Mouse (Mus musculus) liver, embryonic 14.5 days (tissue): ENCODE results near the gene Camkk1. TPM values are rescaled to one million over a fixed set of nuclear protein-coding genes. Genes with fewer than 3 reads are reported as not detected.
A peak's percentile ranks its signal among the peaks of the same experiment; 100 is the strongest.

Experiments
- ATAC-seq: fragments of 200-750 bp; cut with Nextera tagmentation; 2 replicates; pipeline ENCODE4 v1.8.0; 2017; ENCODE audit warnings: moderate number of reproducible peaks, mild to moderate bottlenecking, moderate library complexity; ENCODE audit not compliant: insufficient read depth
- DNase-seq, 3 experiments: peaks; one replicate each; pipeline ENCODE4 v3.0.0-alpha.2; 2012 to 2013; ENCODE audit warnings: low read depth in 3 of 3, low spot score in 3 of 3
- H3K27ac ChIP-seq: fragments of 300-500 bp; sonication (generic); 2 replicates; pipeline ENCODE4 v1.5.1; 2014; ENCODE audit warnings: moderate library complexity, mild to moderate bottlenecking, control low read depth, inconsistent platforms
- H3K27me3 ChIP-seq: fragments of 300-500 bp; sonication (generic); 2 replicates; pipeline ENCODE4 v1.6.1; 2014; ENCODE audit warnings: mild to moderate bottlenecking, low read length, moderate library complexity; ENCODE audit not compliant: control insufficient read depth, insufficient read depth
- H3K36me3 ChIP-seq: fragments of 300-500 bp; sonication (generic); replicated peaks from 2 replicates; pipeline ENCODE4 v1.6.1; 2014; ENCODE audit warnings: low read depth; ENCODE audit not compliant: control insufficient read depth, insufficient read depth
- H3K4me1 ChIP-seq, 2 experiments: fragments of 200-500 bp in 1 of 2; fragments of 300-500 bp in 1 of 2; sonication (generic) in 1 of 2; replicated peaks; 2 replicates each; pipeline ENCODE4 v1.6.1; 2012 to 2014; ENCODE audit warnings: antibody characterized with exemption in 1 of 2, inconsistent platforms in 1 of 2, low read length in 1 of 2; ENCODE audit not compliant: control insufficient read depth in 2 of 2, insufficient read depth in 2 of 2
- H3K4me2 ChIP-seq: fragments of 300-500 bp; sonication (generic); 2 replicates; pipeline ENCODE4 v1.6.1; 2014; ENCODE audit warnings: low read depth, mild to moderate bottlenecking, control low read depth, moderate library complexity
- H3K4me3 ChIP-seq, 2 experiments: fragments of 200-500 bp in 1 of 2; fragments of 300-500 bp in 1 of 2; sonication (generic) in 1 of 2; 2 replicates each; pipeline ENCODE4 v1.5.1; 2012 to 2014; ENCODE audit warnings: low read depth in 2 of 2, low read length in 2 of 2, mild to moderate bottlenecking in 2 of 2, control low read depth in 1 of 2, inconsistent platforms in 1 of 2, moderate library complexity in 1 of 2; ENCODE audit not compliant: insufficient read depth in 1 of 2
- H3K9ac ChIP-seq: fragments of 300-500 bp; sonication (generic); replicated peaks from 2 replicates; pipeline ENCODE4 v1.6.1; 2014; ENCODE audit warnings: mild to moderate bottlenecking, control low read depth, moderate library complexity
- H3K9me3 ChIP-seq: fragments of 300-500 bp; sonication (generic); 2 replicates; pipeline ENCODE4 v1.6.1; 2016; ENCODE audit warnings: low read length, mixed read lengths; ENCODE audit not compliant: control insufficient read depth
- CTCF ChIP-seq: IDR thresholded peaks from 2 replicates; pipeline ENCODE4 v1.5.1; 2016; ENCODE audit warnings: antibody characterized with exemption, low read depth, control low read depth
- EP300 ChIP-seq: IDR thresholded peaks from 2 replicates; pipeline ENCODE4 v1.6.1; 2016; ENCODE audit warnings: antibody characterized with exemption, low read depth
- WGBS: fragments of 180-500 bp; shearing (Covaris S2); extraction: QIAGEN DNeasy Blood & Tissue Kit; methylation state at CpG from one replicate; pipeline ENCODE4 v1.1.7; 2014; ENCODE audit not compliant: insufficient replicate concordance; 5-methylcytosine and 5-hydroxymethylcytosine counted together
- polyA plus RNA-seq, 2 experiments: library from polyadenylated mRNA; depleted of rRNA in 1 of 2; stranded (reverse) in 1 of 2; unstranded in 1 of 2; fragments of >200 nt; fragmentation: Nextera tagmentation in 1 of 2; extraction: Ambion mirVana in 1 of 2; gene quantifications; 2 replicates each; pipeline versions ENCODE4 v1.2.1 to v1.2.3; 2012 to 2014

Gene Camkk1
- polyA plus RNA-seq, 2 experiments, result 0.36 to 0.69 TPM

GRCm38 (mm10) chr11:73071839-73072238 is 53.0 kb downstream of the Camkk1 start:
- ATAC-seq (no peak), DNase-seq (no peak)
- TF ChIP-seq EP300, result no peak
- TF ChIP-seq CTCF, result peak; percentile 58
- Histone ChIP-seq H3K27me3 (no peaks in the 10 kb centered on the region), H3K4me1 (no peaks in the 10 kb centered on the region), H3K9ac (no peak overlapping the region), H3K36me3 (peaks cover 64% of the 10 kb centered on the region), H3K4me3 (no peak overlapping the region), H3K27ac (no peak overlapping the region), H3K4me2 (no peak overlapping the region), H3K9me3 (no peaks in the 10 kb centered on the region)
- WGBS, result 70% methylated on average over 3 of the region's 3 CpGs

- 85% methylated on average over 4 of the region's 4 CpGs for WGBS
- DNase-seq, result no peak
- Histone ChIP-seq H3K27ac (no peak overlapping the region), H3K36me3 (peaks cover 60% of the 10 kb centered on the region), H3K4me3 (no peak overlapping the region), H3K4me2 (no peak overlapping the region), H3K4me1 (no peaks in the 10 kb centered on the region), H3K27me3 (no peaks in the 10 kb centered on the region), H3K9ac (no peak overlapping the region), H3K9me3 (no peaks in the 10 kb centered on the region)
- ATAC-seq, result no peak
- no peak for TF ChIP-seq EP300
- no peak for TF ChIP-seq CTCF
Observed at GRCm38 (mm10) chr11:73076295-73076694, 57.5 kb downstream of the Camkk1 start.

- Histone ChIP-seq H3K4me1 (no peaks in the 10 kb centered on the region), H3K4me3 (no peak overlapping the region), H3K4me2 (no peak overlapping the region), H3K27ac (no peak overlapping the region), H3K27me3 (no peaks in the 10 kb centered on the region), H3K9me3 (no peaks in the 10 kb centered on the region), H3K36me3 (peaks cover 60% of the 10 kb centered on the region), H3K9ac (no peak overlapping the region)
- DNase-seq, result no peak
- TF ChIP-seq CTCF, result no peak
- TF ChIP-seq EP300, result no peak
- 87% methylated on average over 4 of the region's 4 CpGs for WGBS
- ATAC-seq, result no peak
Observed at GRCm38 (mm10) chr11:73076733-73077132, 57.9 kb downstream of the Camkk1 start.

- no peaks in the 10 kb centered on the region for H3K9me3 ChIP-seq
- peaks cover 60% of the 10 kb centered on the region for H3K36me3 ChIP-seq
- no peak for ATAC-seq
- no peak overlapping the region for H3K4me2 ChIP-seq
- no peak for DNase-seq
- no peak overlapping the region for H3K4me3 ChIP-seq
- H3K27ac ChIP-seq, result no peak overlapping the region
- WGBS, result 84% methylated on average over 6 of the region's 6 CpGs
- TF ChIP-seq EP300 (no peak), CTCF (no peak)
- no peaks in the 10 kb centered on the region for H3K4me1 ChIP-seq
- H3K9ac ChIP-seq, result no peak overlapping the region
- H3K27me3 ChIP-seq, result no peaks in the 10 kb centered on the region
Observed at GRCm38 (mm10) chr11:73077211-73077720, 58.5 kb downstream of the Camkk1 start.

- Histone ChIP-seq H3K27ac (no peak overlapping the region), H3K4me1 (no peaks in the 10 kb centered on the region), H3K4me3 (no peak overlapping the region), H3K4me2 (no peak overlapping the region), H3K9me3 (no peaks in the 10 kb centered on the region), H3K36me3 (peaks cover 51% of the 10 kb centered on the region), H3K27me3 (no peaks in the 10 kb centered on the region), H3K9ac (no peak overlapping the region)
- TF ChIP-seq EP300 (no peak), CTCF (no peak)
- ATAC-seq (no peak), DNase-seq (no peak)
- 79% methylated on average over 8 of the region's 8 CpGs for WGBS
Observed at GRCm38 (mm10) chr11:73078615-73079014, 59.8 kb downstream of the Camkk1 start.

- peaks cover 35% of the 10 kb centered on the region for H3K36me3 ChIP-seq
- WGBS, result 70% methylated on average over 3 of the region's 3 CpGs
- no peak for TF ChIP-seq CTCF
- TF ChIP-seq EP300, result no peak
Observed at GRCm38 (mm10) chr11:73080306-73080705, 61.5 kb downstream of the Camkk1 start.

More at GRCm38 (mm10) chr11:73080306-73080705, 61.5 kb downstream of the Camkk1 start:
- no peak overlapping the region for H3K9ac ChIP-seq
- no peaks in the 10 kb centered on the region for H3K9me3 ChIP-seq
- H3K27me3 ChIP-seq, result no peaks in the 10 kb centered on the region
- no peak overlapping the region for H3K4me2 ChIP-seq
- H3K4me1 ChIP-seq, result peaks cover 0 to 4% of the 10 kb centered on the region in 2 experiments; a peak in 1 of 4 replicates
- no peak overlapping the region for H3K4me3 ChIP-seq
- H3K27ac ChIP-seq, result no peak overlapping the region
- no peak for ATAC-seq
- DNase-seq, result no peak
